Mouse (Mus musculus): ENCODE data around the gene Sept6.
A peak's percentile ranks its signal among the peaks of the same experiment; 100 is the strongest.

The Sept6 gene

GRCm38 (mm10) chrX:36969501-36969900 lies 22.1 kb downstream of the Sept6 start:
- DNase-seq: no peak

GRCm38 (mm10) chrX:36956674-36957073 lies 34.9 kb downstream of the Sept6 start:
- no peak for DNase-seq

- DNase-seq: no peak
Observed at GRCm38 (mm10) chrX:36941106-36941505, 50.5 kb downstream of the Sept6 start.

- DNase-seq: no peak
Observed at GRCm38 (mm10) chrX:36939806-36940413, 51.7 kb downstream of the Sept6 start.

GRCm38 (mm10) chrX:36935326-36935966 lies 56.1 kb downstream of the Sept6 start:
- no peak for DNase-seq

- DNase-seq: no peak
Observed at GRCm38 (mm10) chrX:36930574-36930973, 61.0 kb downstream of the Sept6 start.

- DNase-seq: no peak
Observed at GRCm38 (mm10) chrX:36929694-36930093, 61.9 kb downstream of the Sept6 start.

- DNase-seq: no peak
Observed at GRCm38 (mm10) chrX:36928791-36929190, 62.8 kb downstream of the Sept6 start.

- DNase-seq: no peak
Observed at GRCm38 (mm10) chrX:36921346-36921745, 70.2 kb downstream of the Sept6 start.

GRCm38 (mm10) chrX:36917749-36918148 lies 73.8 kb downstream of the Sept6 start:
- DNase-seq: no peak

GRCm38 (mm10) chrX:36911343-36911742 lies 80.3 kb downstream of the Sept6 start:
- DNase-seq: peak in 1 of 2 experiments; percentile 44

- DNase-seq: no peak
Observed at GRCm38 (mm10) chrX:36906539-36906938, 85.1 kb downstream of the Sept6 start.

GRCm38 (mm10) chrX:36903115-36903768 lies 88.4 kb downstream of the Sept6 start:
- DNase-seq: peak; percentile 85 to 86

- DNase-seq: peak; percentile 19 to 20
Observed at GRCm38 (mm10) chrX:36902321-36903114, 89.1 kb downstream of the Sept6 start, which contains the start of gene Nkrf. TSS of gene Nkrf (minus strand) at chrX:36902899.

GRCm38 (mm10) chrX:36901655-36902054 lies 89.9 kb downstream of the Sept6 start:
- DNase-seq: no peak

GRCm38 (mm10) chrX:36898931-36899330 lies 92.7 kb downstream of the Sept6 start:
- peak in 1 of 2 experiments; percentile 12 for DNase-seq

- no peak for DNase-seq
Observed at GRCm38 (mm10) chrX:36884719-36885118, 106.9 kb downstream of the Sept6 start.

GRCm38 (mm10) chrX:36874704-36875128 lies 116.9 kb downstream of the Sept6 start:
- no peak for DNase-seq

GRCm38 (mm10) chrX:36874178-36874696 lies 117.4 kb downstream of the Sept6 start:
- peak; percentile 82 to 87 for DNase-seq

- no peak for DNase-seq
Observed at GRCm38 (mm10) chrX:36873765-36874164, 117.8 kb downstream of the Sept6 start, which contains the start of the genes Ube2a and C330007P06Rik. TSS of gene Ube2a (plus strand) at chrX:36873900. TSS of gene C330007P06Rik (minus strand) at chrX:36874111.

- no peak for DNase-seq
Observed at GRCm38 (mm10) chrX:36870372-36870771, 121.2 kb downstream of the Sept6 start.

- no peak for DNase-seq
Observed at GRCm38 (mm10) chrX:36864609-36865328, 126.8 kb downstream of the Sept6 start.

Data from spleen, adult 18-20 months (tissue).